Mouse (Mus musculus) kidney, embryonic 15.5 days (tissue): ENCODE results near the gene Dennd2a. TPM values are rescaled to one million over a fixed set of nuclear protein-coding genes. Genes with fewer than 3 reads are reported as not detected.

Experiments used
- ATAC-seq: fragments of 200-750 bp; cut with Nextera tagmentation; replicated peaks from 2 replicates; pipeline ENCODE4 v1.8.0; 2017; ENCODE audit warnings: moderate TSS enrichment; ENCODE audit not compliant: low FRiP score
- H3K27ac ChIP-seq: fragments of 300-500 bp; sonication (generic); 2 replicates; pipeline ENCODE4 v1.5.1; 2015; ENCODE audit warnings: mild to moderate bottlenecking, inconsistent platforms
- H3K27me3 ChIP-seq: fragments of 300-500 bp; sonication (generic); 2 replicates; pipeline ENCODE4 v1.6.1; 2015; ENCODE audit warnings: inconsistent platforms
- H3K36me3 ChIP-seq: fragments of 300-500 bp; sonication (generic); 2 replicates; pipeline ENCODE4 v1.6.1; 2015; ENCODE audit warnings: inconsistent platforms
- H3K4me1 ChIP-seq: fragments of 300-500 bp; sonication (generic); 2 replicates; pipeline ENCODE4 v1.6.1; 2015; ENCODE audit warnings: inconsistent platforms
- H3K4me2 ChIP-seq: fragments of 300-500 bp; sonication (generic); 2 replicates; pipeline ENCODE4 v1.6.1; 2015; ENCODE audit warnings: moderate library complexity, mild to moderate bottlenecking, inconsistent platforms
- H3K4me3 ChIP-seq: fragments of 300-500 bp; sonication (generic); replicated peaks from 2 replicates; pipeline ENCODE4 v1.5.1; 2015; ENCODE audit warnings: mild to moderate bottlenecking, inconsistent platforms
- H3K9ac ChIP-seq: fragments of 300-500 bp; sonication (generic); 2 replicates; pipeline ENCODE4 v1.6.1; 2015; ENCODE audit warnings: mild to moderate bottlenecking, inconsistent platforms
- H3K9me3 ChIP-seq: fragments of 300-500 bp; sonication (generic); replicated peaks from 2 replicates; pipeline ENCODE4 v1.6.1; 2016; ENCODE audit warnings: inconsistent platforms
- WGBS: fragments of 180-500 bp; shearing (Covaris S2); methylation state at CpG from one replicate; pipeline ENCODE4 v1.1.7; 2015; ENCODE audit warnings: mixed read lengths; 5-methylcytosine and 5-hydroxymethylcytosine counted together
- polyA plus RNA-seq: library from polyadenylated mRNA; unstranded; fragments of >200 nt; fragmentation: Nextera tagmentation; extraction: Ambion mirVana; gene quantifications from 2 replicates; pipeline ENCODE4 v1.2.1, GENCODE M21; 2015

Dennd2a gene
- polyA plus RNA-seq: 23.5 and 24.0 TPM in 2 replicates

DNA sequence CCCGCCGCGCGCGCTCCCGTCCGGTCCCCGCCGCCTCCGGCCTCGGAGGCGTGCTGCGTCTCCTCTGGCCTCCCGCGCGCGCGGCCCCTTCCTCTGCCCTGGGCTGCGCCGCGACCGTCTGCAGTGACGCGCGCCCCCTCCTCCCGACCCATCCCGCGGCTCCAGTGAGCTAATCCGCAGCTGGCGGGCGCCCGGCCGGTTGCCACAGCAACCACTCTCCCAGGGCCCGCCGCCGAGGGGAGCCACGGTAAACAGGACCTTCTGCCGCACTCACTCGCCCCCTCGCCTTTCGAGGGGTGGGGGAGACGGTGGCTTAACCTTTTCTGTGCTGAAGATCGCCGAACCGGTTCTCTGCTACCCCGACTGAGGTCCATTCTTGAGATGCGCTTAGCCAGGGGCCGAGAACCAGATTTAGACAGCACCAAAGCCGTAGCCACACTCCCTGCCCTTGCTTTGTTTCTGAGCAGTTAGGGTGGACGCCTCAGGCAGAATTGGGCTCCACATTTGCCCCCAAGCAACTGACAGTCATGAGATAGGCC lies at the start of gene Dennd2a:
Gene Dennd2a (minus strand): TSS at position 145 of the 539 bp plus-strand sequence.
- peak within 1 kb of the TSS; percentile 69 for H3K9ac ChIP-seq
- H3K36me3 ChIP-seq: peaks cover 6% of the 10 kb centered on the region; the same call in 1 of the 2 replicates
- peak within 1 kb of the TSS; percentile 70 for H3K4me2 ChIP-seq
- H3K9me3 ChIP-seq: no peaks in the 10 kb centered on the region
- H3K4me3 ChIP-seq: peak within 1 kb of the TSS; percentile 57
- under 1% methylated on average over 48 of the region's 50 CpGs for WGBS
- H3K27me3 ChIP-seq: no peaks in the 10 kb centered on the region
- H3K27ac ChIP-seq: peak within 1 kb of the TSS; percentile 84
- ATAC-seq: peak; percentile 94
- peaks cover 52% of the 10 kb centered on the region for H3K4me1 ChIP-seq

- no peak for ATAC-seq
- H3K27me3 ChIP-seq: no peaks in the 10 kb centered on the region
- no peak overlapping the region for H3K9ac ChIP-seq
- H3K27ac ChIP-seq: no peak overlapping the region
- no peaks in the 10 kb centered on the region for H3K9me3 ChIP-seq
- H3K4me2 ChIP-seq: no peak overlapping the region
- H3K4me1 ChIP-seq: peaks cover 4% of the 10 kb centered on the region; the same call in 1 of the 2 replicates
- H3K36me3 ChIP-seq: peaks cover 30% of the 10 kb centered on the region
- H3K4me3 ChIP-seq: no peak overlapping the region
- 57% methylated on average over 5 of the region's 5 CpGs for WGBS
These were observed 49.7 kb upstream of the Dennd2a start for GRCm38 (mm10) chr6:39607365-39607764.

DNA sequence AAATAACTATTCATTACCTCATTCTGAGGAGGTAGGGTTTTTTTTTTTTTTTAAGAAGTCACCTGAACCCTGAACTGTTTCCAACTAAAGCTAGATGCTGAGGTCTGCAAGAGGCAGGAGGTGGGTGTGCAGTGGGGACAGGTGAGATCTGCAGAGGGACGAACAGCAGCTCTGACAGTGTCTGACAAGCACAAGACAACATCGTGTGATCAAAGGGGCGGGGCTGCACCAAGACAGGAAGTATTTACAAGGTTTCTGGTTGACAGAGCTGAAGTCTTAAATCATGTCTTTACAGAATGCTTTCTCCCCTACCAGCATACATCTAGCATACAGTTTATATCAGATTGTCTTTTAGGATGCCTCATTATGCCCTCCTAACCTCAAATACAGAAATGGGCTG lies 49.2 kb upstream of the Dennd2a start:
- no peak for ATAC-seq
- no peak overlapping the region for H3K27ac ChIP-seq
- H3K9ac ChIP-seq: no peak overlapping the region
- H3K4me3 ChIP-seq: no peak overlapping the region
- H3K4me1 ChIP-seq: peaks cover 4% of the 10 kb centered on the region; the same call in 1 of the 2 replicates
- no peaks in the 10 kb centered on the region for H3K9me3 ChIP-seq
- no peak overlapping the region for H3K4me2 ChIP-seq
- H3K36me3 ChIP-seq: peaks cover 30% of the 10 kb centered on the region
- 37% methylated on average over 3 of the region's 3 CpGs for WGBS
- no peaks in the 10 kb centered on the region for H3K27me3 ChIP-seq

DNA sequence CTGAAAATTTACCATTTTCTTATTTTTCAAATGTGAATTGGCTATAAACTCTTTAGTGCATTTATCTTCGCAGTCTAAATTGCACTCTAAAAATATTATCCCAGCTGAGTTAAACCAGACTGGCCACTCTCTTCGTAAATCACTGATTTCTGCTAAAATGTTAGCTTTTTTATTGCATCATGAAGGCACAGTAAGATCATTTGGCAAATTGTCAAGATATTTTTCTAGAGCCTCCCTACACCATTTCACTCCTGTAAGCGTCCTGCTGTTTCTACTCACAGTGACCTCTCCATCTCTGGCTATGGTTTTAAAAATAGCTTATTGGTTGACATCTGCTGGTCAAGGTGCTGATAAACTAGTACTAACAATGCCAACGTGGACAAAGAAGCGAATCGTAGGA lies 48.4 kb upstream of the Dennd2a start:
- 57% methylated on average over 6 of the region's 6 CpGs for whole genome bisulfite sequencing
- ATAC-seq: no peak

GRCm38 (mm10) chr6:39604565-39604964 lies 46.9 kb upstream of the Dennd2a start:
- no peaks in the 10 kb centered on the region for H3K9me3 ChIP-seq
- 66% methylated on average over 5 of the region's 5 CpGs for WGBS
- no peak overlapping the region for H3K4me2 ChIP-seq
- no peak overlapping the region for H3K4me3 ChIP-seq
- H3K36me3 ChIP-seq: peaks cover 34% of the 10 kb centered on the region
- H3K9ac ChIP-seq: no peak overlapping the region
- peaks cover 4% of the 10 kb centered on the region; the same call in 1 of the 2 replicates for H3K4me1 ChIP-seq
- no peaks in the 10 kb centered on the region for H3K27me3 ChIP-seq
- no peak for ATAC-seq
- H3K27ac ChIP-seq: no peak overlapping the region

More for the DNA sequence above, 48.4 kb upstream of the Dennd2a start:
- no peaks in the 10 kb centered on the region for H3K27me3 ChIP-seq
- peaks cover 28% of the 10 kb centered on the region for H3K36me3 ChIP-seq
- no peaks in the 10 kb centered on the region for H3K9me3 ChIP-seq
- 0 out of 2 replicates have a peak overlapping the region, but pooled peaks have one; percentile 11 for H3K27ac ChIP-seq
- H3K4me2 ChIP-seq: no peak overlapping the region
- peaks cover 4% of the 10 kb centered on the region; the same call in 1 of the 2 replicates for H3K4me1 ChIP-seq
- no peak overlapping the region for H3K9ac ChIP-seq
- no peak overlapping the region for H3K4me3 ChIP-seq

DNA sequence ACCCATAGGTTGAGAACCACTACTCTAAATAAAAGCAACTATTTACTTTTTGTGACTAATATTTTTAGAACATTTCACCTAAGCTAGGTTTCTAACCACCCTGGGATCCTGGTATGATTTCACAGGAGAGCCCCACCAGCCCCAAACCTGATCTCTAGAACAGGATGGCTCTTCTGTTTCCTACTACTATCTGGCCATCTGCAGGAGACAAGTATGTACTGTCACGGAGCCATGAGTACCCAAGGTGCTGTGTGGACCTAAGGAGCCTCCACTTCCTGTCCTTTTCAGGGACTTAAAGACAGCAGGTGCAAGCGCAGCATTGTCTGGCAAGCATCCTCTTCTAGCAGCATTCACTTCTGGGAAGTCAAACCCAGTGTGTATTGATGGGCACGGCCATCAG lies 44.2 kb upstream of the Dennd2a start:
- Histone ChIP-seq H3K27ac (no peak overlapping the region), H3K9me3 (no peaks in the 10 kb centered on the region), H3K27me3 (no peaks in the 10 kb centered on the region), H3K4me1 (peaks cover 2% of the 10 kb centered on the region; the same call in 1 of the 2 replicates), H3K4me3 (no peak overlapping the region), H3K4me2 (no peak overlapping the region), H3K36me3 (peaks cover 58% of the 10 kb centered on the region), H3K9ac (no peak overlapping the region)
- no peak for ATAC-seq
- WGBS: 90% methylated on average over 3 of the region's 3 CpGs

- H3K27me3 ChIP-seq: no peaks in the 10 kb centered on the region
- no peak overlapping the region for H3K9ac ChIP-seq
- no peak overlapping the region for H3K4me3 ChIP-seq
- WGBS: 93% methylated on average over 3 of the region's 3 CpGs
- no peaks in the 10 kb centered on the region for H3K9me3 ChIP-seq
- ATAC-seq: no peak
- no peak overlapping the region for H3K27ac ChIP-seq
- no peaks in the 10 kb centered on the region for H3K4me1 ChIP-seq
- peaks cover 58% of the 10 kb centered on the region for H3K36me3 ChIP-seq
- no peak overlapping the region for H3K4me2 ChIP-seq
These were observed 43.2 kb upstream of the Dennd2a start for GRCm38 (mm10) chr6:39600851-39601250.

GRCm38 (mm10) chr6:39592401-39593214 lies 34.9 kb upstream of the Dennd2a start, which contains the start of gene Ndufb2:
Gene Ndufb2 (plus strand): TSS chr6:39592574.
- WGBS: under 1% methylated on average over 56 of the region's 56 CpGs
- Histone ChIP-seq H3K4me3 (peak within 1 kb of the TSS; percentile 90), H3K27ac (peak within 1 kb of the TSS; percentile 96), H3K27me3 (no peaks in the 10 kb centered on the region), H3K36me3 (peaks cover 35% of the 10 kb centered on the region), H3K4me1 (peaks cover 14% of the 10 kb centered on the region), H3K9ac (peak within 1 kb of the TSS; percentile 82), H3K4me2 (peak within 1 kb of the TSS; percentile 79), H3K9me3 (no peaks in the 10 kb centered on the region)
- ATAC-seq: peak; percentile 99

DNA sequence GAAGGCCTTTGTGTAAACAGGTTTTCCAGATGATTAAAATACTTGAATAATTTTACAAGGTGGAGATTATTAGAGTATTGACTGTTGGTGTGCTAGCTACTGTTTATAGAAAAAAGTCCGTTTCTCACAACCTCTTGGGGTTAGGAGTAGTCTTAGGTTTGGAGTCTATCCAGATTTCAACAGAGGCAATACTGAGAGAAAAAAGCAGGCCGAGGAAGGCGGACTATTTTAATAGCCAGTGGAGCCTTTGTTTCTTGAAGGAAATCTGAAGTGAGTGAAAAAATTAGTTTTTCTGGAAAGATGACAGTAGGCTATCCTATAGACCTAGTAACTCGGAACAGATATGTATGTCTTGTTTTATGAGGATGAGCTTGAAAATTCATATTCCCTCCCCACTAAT lies 33.8 kb upstream of the Dennd2a start:
- H3K27ac ChIP-seq: no peak overlapping the region
- H3K4me1 ChIP-seq: peaks cover 14% of the 10 kb centered on the region
- peak overlapping the region; percentile 79 for H3K4me2 ChIP-seq
- H3K9me3 ChIP-seq: no peaks in the 10 kb centered on the region
- ATAC-seq: no peak
- no peaks in the 10 kb centered on the region for H3K27me3 ChIP-seq
- no peak overlapping the region for H3K9ac ChIP-seq
- H3K4me3 ChIP-seq: 0 out of 2 replicates have a peak overlapping the region, but pooled peaks have one; percentile 90
- 96% methylated on average over 4 of the region's 4 CpGs for WGBS
- peaks cover 36% of the 10 kb centered on the region for H3K36me3 ChIP-seq

- Histone ChIP-seq H3K9me3 (no peaks in the 10 kb centered on the region), H3K36me3 (peaks cover 81% of the 10 kb centered on the region), H3K27me3 (no peaks in the 10 kb centered on the region), H3K9ac (no peak within 1 kb of the TSS), H3K27ac (no peak within 1 kb of the TSS), H3K4me2 (no peak within 1 kb of the TSS), H3K4me3 (no peak within 1 kb of the TSS), H3K4me1 (no peaks in the 10 kb centered on the region)
- WGBS: 91% methylated on average over 6 of the region's 6 CpGs
- no peak for ATAC-seq
These were observed 27.9 kb upstream of the Dennd2a start, which contains the start of gene Gm42420 for GRCm38 (mm10) chr6:39585517-39585916. Gene Gm42420 (plus strand): TSS chr6:39585753.

GRCm38 (mm10) chr6:39581087-39581784 lies 23.6 kb upstream of the Dennd2a start:
- no peaks in the 10 kb centered on the region for H3K9me3 ChIP-seq
- 83% methylated on average over 7 of the region's 7 CpGs for WGBS
- ATAC-seq: no peak

GRCm38 (mm10) chr6:39580558-39580957 lies 22.9 kb upstream of the Dennd2a start:
- no peaks in the 10 kb centered on the region for H3K9me3 ChIP-seq
- no peak overlapping the region for H3K4me3 ChIP-seq
- ATAC-seq: no peak
- H3K27ac ChIP-seq: no peak overlapping the region
- WGBS: 96% methylated on average over 2 of the region's 2 CpGs
- no peaks in the 10 kb centered on the region for H3K4me1 ChIP-seq
- no peak overlapping the region for H3K9ac ChIP-seq
- H3K36me3 ChIP-seq: peaks cover 69% of the 10 kb centered on the region
- H3K27me3 ChIP-seq: no peaks in the 10 kb centered on the region
- H3K4me2 ChIP-seq: no peak overlapping the region

More at GRCm38 (mm10) chr6:39581087-39581784, 23.6 kb upstream of the Dennd2a start:
- Histone ChIP-seq H3K4me1 (no peaks in the 10 kb centered on the region), H3K4me3 (no peak overlapping the region), H3K27ac (no peak overlapping the region), H3K36me3 (peaks cover 76% of the 10 kb centered on the region), H3K27me3 (no peaks in the 10 kb centered on the region), H3K4me2 (no peak overlapping the region), H3K9ac (no peak overlapping the region)
